Mouse (Mus musculus): Measurements from ENCODE around the gene Ralgapa2.

DNA sequence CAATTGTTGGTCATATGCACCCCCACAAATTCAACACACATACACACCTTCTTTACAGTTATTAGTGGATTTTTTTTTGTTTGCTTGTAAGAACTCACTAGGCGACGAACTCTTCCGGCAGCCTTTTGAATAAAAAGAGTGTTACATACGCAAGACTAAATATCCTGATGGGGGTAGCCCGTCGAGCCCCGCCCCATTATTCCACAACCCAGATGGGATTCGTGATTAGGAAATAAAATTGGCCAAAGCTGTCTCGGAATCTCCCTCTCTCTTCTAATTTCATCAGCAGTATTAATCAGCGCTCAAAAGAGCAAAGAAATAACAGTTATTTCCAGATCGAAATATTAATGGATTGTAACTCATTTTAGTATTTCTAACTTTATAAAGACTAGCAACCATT, 292.4 kb downstream of the Ralgapa2 start:
- TF ChIP-seq CTCF (IDR thresholded peaks at IDR 0.05; ENCODE audit: control insufficient read depth, insufficient read depth, insufficient read length) (no peak), MYOG (IDR thresholded peaks at IDR 0.05; ENCODE audit: control insufficient read depth, extremely low read depth, insufficient read length) (no peak), USF1 (IDR thresholded peaks at IDR 0.05; ENCODE audit: low read depth) (no peak), MAX (IDR thresholded peaks at IDR 0.05) (no peak), CEBPB (IDR thresholded peaks at IDR 0.05; ENCODE audit: low read depth) (no peak), MYOD1 (IDR thresholded peaks at IDR 0.05; ENCODE audit: control insufficient read depth, insufficient read length, low read depth) (no peak), FOSL1 (IDR thresholded peaks at IDR 0.05; ENCODE audit: insufficient read depth, low read length, poor library complexity, severe bottlenecking) (no peak)
